Mouse (Mus musculus) heart, embryonic 12.5 days (tissue): ENCODE results near the gene Etnk1. TPM values are rescaled to one million over a fixed set of nuclear protein-coding genes. Genes with fewer than 3 reads are reported as not detected.
"Not testable (repeated sequence)": the region's sequence is repeated elsewhere in the genome, so short reads cannot be mapped to it uniquely, and the experiment has no call there.

Source experiments
- ATAC-seq: fragments of 200-750 bp; cut with Nextera tagmentation; 2 replicates; pipeline ENCODE4 v1.8.0; 2017; ENCODE audit warnings: moderate TSS enrichment, moderate library complexity; ENCODE audit not compliant: insufficient number of reproducible peaks, low FRiP score
- H3K27ac ChIP-seq: fragments of 300-500 bp; sonication (generic); 2 replicates; pipeline ENCODE4 v1.5.1; 2016; ENCODE audit warnings: mild to moderate bottlenecking, moderate library complexity; ENCODE audit not compliant: poor library complexity, severe bottlenecking
- H3K27me3 ChIP-seq: fragments of 300-500 bp; sonication (generic); replicated peaks from 2 replicates; pipeline ENCODE4 v1.6.1; 2016; ENCODE audit warnings: mild to moderate bottlenecking, moderate library complexity
- H3K36me3 ChIP-seq: fragments of 300-500 bp; sonication (generic); 2 replicates; pipeline ENCODE4 v1.6.1; 2016; ENCODE audit warnings: mild to moderate bottlenecking, moderate library complexity
- H3K4me1 ChIP-seq: fragments of 300-500 bp; sonication (generic); replicated peaks from 2 replicates; pipeline ENCODE4 v1.6.1; 2016; ENCODE audit warnings: mild to moderate bottlenecking
- H3K4me2 ChIP-seq: fragments of 300-500 bp; sonication (generic); 2 replicates; pipeline ENCODE4 v1.6.1; 2016; ENCODE audit warnings: mild to moderate bottlenecking, moderate library complexity
- H3K4me3 ChIP-seq: fragments of 300-500 bp; sonication (generic); 2 replicates; pipeline ENCODE4 v1.5.1; 2016; ENCODE audit warnings: mild to moderate bottlenecking
- H3K9ac ChIP-seq: fragments of 300-500 bp; sonication (generic); 2 replicates; pipeline ENCODE4 v1.6.1; 2016; ENCODE audit warnings: mild to moderate bottlenecking, moderate library complexity
- H3K9me3 ChIP-seq: fragments of 300-500 bp; sonication (generic); replicated peaks from 2 replicates; pipeline ENCODE4 v1.6.1; 2016; ENCODE audit warnings: mild to moderate bottlenecking, moderate library complexity
- WGBS: fragments of 180-500 bp; shearing (Covaris S2); methylation state at CpG from one replicate; pipeline ENCODE4 v1.1.7; 2016; 5-methylcytosine and 5-hydroxymethylcytosine counted together
- polyA plus RNA-seq: library from polyadenylated mRNA; unstranded; fragments of >200 nt; fragmentation: Nextera tagmentation; extraction: Ambion mirVana; gene quantifications from 2 replicates; pipeline ENCODE4 v1.2.1, GENCODE M21; 2016

Gene Etnk1
- polyA plus RNA-seq, 1 experiment from 2014 or later: 24.0 TPM

DNA sequence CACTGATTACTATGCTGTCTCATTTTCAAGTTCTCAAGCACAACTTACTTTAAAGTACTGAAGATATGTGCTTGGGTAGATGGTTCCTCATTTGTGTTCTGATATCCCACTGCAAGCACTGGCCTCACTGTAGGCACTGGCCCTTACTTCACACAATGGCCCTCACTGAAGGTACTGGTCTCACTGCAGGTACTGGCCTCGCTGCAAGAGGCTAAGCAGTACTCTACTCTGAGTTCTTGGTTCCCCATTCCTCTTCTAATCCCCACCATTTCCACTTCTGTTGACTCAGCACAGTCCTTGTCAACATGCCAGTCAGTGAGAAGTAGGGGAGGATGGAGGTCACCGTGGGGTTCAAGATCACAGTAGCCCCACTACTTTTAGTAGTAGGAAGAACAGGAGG lies 27.6 kb upstream of the Etnk1 start:
- WGBS: 78% methylated on average over 2 of the region's 2 CpGs
- Histone ChIP-seq H3K27ac (no peak overlapping the region), H3K4me3 (no peak overlapping the region), H3K4me2 (no peak overlapping the region), H3K36me3 (no peaks in the 10 kb centered on the region), H3K9me3 (no peaks in the 10 kb centered on the region), H3K4me1 (peaks cover 8% of the 10 kb centered on the region; the same call in 1 of the 2 replicates), H3K27me3 (no peaks in the 10 kb centered on the region), H3K9ac (no peak overlapping the region)
- no peak for ATAC-seq

DNA sequence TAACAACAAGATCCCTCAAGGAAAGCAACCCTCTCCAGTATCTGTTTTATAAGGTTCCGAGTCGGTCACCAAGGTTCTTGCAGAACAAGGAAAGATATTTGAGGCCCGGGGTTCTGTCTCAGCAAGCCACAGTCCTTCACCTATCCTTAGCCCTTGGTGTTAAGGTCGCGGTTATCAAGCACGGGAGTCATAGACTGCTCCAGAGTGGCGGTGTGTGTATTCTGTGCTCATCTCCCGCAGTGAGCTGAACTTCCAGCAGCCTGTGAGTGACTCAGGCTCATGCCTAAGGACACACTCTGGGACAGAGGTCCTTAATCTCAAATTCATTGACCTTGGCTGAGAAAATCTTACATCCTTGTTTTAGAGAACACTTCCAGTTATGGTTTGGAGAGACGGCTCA lies 26.1 kb upstream of the Etnk1 start:
- Histone ChIP-seq H3K9me3 (no peaks in the 10 kb centered on the region), H3K4me3 (no peak overlapping the region), H3K36me3 (no peaks in the 10 kb centered on the region), H3K9ac (no peak overlapping the region), H3K4me1 (peaks cover 8% of the 10 kb centered on the region; the same call in 1 of the 2 replicates), H3K27ac (no peak overlapping the region), H3K27me3 (no peaks in the 10 kb centered on the region), H3K4me2 (no peak overlapping the region)
- 78% methylated on average over 9 of the region's 9 CpGs for WGBS
- ATAC-seq: no peak

DNA sequence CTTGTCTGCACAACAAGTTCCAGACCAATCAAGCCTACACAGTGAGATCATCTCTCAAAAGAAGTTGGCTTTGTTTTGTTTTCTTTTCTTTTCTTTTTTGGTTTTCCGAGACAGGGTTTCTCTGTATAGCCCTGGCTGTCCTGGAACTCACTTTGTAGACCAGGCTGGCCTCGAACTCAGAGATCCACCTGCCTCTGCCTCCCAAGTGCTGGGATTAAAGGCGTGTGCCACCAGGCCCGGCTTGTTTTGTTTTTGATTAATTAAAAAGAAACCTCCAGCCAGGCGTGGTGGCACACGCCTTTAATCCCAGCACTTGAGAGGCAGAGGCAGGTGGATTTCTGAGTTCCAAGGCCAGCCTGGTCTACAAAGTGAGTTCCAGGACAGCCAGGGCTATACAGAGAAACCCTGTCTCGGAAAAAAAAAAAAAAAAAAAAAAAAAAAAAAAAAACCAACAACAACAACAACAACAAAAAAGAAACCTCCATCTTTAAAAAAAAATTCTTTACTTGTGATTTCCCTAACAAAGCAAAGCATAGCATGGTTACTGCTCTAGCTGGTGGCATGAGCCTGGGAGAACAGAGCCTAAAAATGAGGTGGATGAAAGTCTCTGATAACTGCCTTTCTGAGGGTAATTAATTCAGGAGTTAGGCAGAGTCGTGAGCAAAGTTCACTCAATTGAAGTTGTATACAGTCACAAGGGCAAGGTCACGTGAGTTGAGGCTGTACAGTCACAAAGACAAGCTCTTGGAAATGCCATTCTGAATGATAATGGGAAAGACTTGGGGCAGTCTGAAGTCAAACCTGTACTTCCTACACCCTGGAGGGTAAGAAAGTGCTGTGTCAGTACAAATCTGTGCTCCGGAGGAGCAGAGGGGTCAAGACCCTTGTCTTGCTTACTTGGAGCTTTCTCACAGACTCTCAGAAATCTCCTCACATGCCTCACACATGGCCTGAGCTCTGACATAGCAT lies 25.1 kb upstream of the Etnk1 start:
- not testable (repeated sequence) for H3K4me3 ChIP-seq, H3K9ac ChIP-seq, H3K27ac ChIP-seq, H3K36me3 ChIP-seq, H3K9me3 ChIP-seq, ATAC-seq, H3K4me1 ChIP-seq, H3K4me2 ChIP-seq, H3K27me3 ChIP-seq
- 77% methylated on average over 10 of the region's 10 CpGs for WGBS

DNA sequence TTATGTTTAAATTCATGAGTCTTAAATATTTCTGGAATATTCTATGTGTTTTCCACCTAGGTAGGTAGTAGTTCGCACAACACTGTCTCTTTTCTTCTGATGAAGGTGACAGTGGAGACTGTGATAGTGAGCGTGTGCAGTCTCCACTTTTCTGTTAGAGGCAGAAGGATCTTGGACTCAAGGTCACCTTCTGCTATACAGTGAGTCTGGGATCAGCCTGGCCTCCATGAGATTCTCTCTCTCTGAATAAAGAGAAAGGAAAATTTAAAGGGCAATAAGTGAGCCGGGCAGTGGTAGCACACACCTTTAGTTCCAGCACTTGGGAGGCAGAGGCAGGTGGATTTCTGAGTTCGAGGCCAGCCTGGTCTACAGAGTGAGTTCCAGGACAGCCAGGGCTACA lies 24.2 kb upstream of the Etnk1 start:
- Histone ChIP-seq H3K9ac (no peak overlapping the region), H3K4me2 (no peak overlapping the region), H3K27ac (no peak overlapping the region), H3K36me3 (no peaks in the 10 kb centered on the region), H3K9me3 (0 out of 2 replicates have a peak, but pooled peaks cover 4% of the 10 kb centered on the region), H3K27me3 (no peaks in the 10 kb centered on the region), H3K4me3 (no peak overlapping the region), H3K4me1 (0 out of 2 replicates have a peak, but pooled peaks cover 3% of the 10 kb centered on the region)
- 83% methylated on average over 4 of the region's 4 CpGs for WGBS
- ATAC-seq: no peak

DNA sequence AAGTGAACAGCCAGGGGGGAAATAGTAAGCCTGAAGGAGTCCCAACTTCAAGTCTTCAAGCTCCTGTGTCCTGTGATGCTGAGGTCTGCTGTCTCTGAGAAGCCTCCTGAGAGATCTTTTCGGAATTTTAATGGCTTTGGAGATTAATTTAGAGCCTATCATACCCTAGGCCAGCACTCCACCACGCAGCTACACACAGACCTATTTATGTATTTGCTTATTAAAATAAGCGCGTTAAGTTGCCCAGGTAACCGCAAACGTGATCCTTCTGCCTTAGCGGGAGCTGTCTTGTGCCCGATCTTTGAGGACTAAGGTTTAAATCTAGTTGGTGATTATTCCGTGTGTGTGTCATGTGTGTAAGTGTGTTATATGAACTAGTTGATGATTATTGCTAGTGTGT lies 23.7 kb upstream of the Etnk1 start:
- 77% methylated on average over 9 of the region's 9 CpGs for WGBS
- Histone ChIP-seq H3K4me2 (peak overlapping the region; percentile 69), H3K4me3 (peak overlapping the region; percentile 44), H3K4me1 (0 out of 2 replicates have a peak, but pooled peaks cover 3% of the 10 kb centered on the region), H3K9ac (no peak overlapping the region), H3K27me3 (no peaks in the 10 kb centered on the region), H3K27ac (no peak overlapping the region), H3K36me3 (no peaks in the 10 kb centered on the region), H3K9me3 (0 out of 2 replicates have a peak, but pooled peaks cover 4% of the 10 kb centered on the region)
- ATAC-seq: no peak

DNA sequence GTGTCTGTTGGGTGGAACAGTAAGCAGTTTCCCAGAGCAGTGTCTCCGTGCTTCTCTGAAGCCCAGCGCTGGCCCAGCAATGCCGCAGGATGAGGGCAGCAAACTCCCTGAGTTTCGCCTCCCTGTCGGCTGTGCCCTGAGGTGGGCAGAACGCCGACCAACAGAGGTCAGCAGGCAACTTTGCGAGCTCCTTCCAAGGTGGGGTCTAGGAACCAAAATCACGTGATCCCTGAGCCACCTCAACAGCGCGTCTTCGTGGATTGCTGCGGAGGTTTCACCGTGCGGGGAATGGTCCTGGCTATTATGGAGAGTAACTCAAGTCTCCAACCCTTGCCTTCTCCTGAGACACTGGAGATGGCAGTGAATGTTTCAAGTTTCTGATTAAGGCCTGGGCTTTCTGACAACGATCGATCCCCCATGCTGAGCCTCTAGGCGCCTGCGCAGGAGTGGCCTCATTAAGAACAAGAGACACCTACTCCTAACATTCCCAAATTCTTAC lies 23.2 kb upstream of the Etnk1 start:
- no peaks in the 10 kb centered on the region for H3K36me3 ChIP-seq
- peak overlapping the region; percentile 44 for H3K4me3 ChIP-seq
- no peaks in the 10 kb centered on the region for H3K27me3 ChIP-seq
- peak overlapping the region; percentile 56 for H3K9ac ChIP-seq
- 0 out of 2 replicates have a peak, but pooled peaks cover 4% of the 10 kb centered on the region for H3K9me3 ChIP-seq
- H3K27ac ChIP-seq: no peak overlapping the region
- 0 out of 2 replicates have a peak, but pooled peaks cover 3% of the 10 kb centered on the region for H3K4me1 ChIP-seq
- no peak for ATAC-seq
- peak overlapping the region; percentile 69 for H3K4me2 ChIP-seq
- 14% methylated on average over 19 of the region's 19 CpGs for WGBS

DNA sequence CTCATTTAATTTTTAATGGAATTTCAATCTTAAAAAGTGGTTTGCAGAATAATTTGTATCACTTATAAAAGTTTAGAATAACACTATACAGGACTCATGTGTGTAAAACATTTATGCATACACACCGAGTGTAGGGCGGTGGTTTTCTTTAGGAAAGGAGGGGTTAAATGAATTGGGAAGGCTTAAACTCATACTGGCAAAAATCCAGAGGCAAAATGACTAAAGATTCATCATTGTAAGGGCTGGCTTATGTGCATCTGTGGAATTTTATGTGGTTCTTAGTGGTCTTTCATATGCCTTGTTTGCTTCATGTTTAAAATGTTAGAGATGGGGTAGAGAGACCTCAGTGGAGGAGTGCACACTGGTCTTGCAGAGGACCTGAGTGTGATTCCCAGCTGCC lies 22.5 kb upstream of the Etnk1 start:
- no peak overlapping the region for H3K4me3 ChIP-seq
- H3K9me3 ChIP-seq: 0 out of 2 replicates have a peak, but pooled peaks cover 4% of the 10 kb centered on the region
- no peak for ATAC-seq
- no peaks in the 10 kb centered on the region for H3K27me3 ChIP-seq
- 82% methylated on average over 2 of the region's 2 CpGs for WGBS
- H3K4me1 ChIP-seq: 0 out of 2 replicates have a peak, but pooled peaks cover 3% of the 10 kb centered on the region
- no peaks in the 10 kb centered on the region for H3K36me3 ChIP-seq
- H3K27ac ChIP-seq: no peak overlapping the region
- no peak overlapping the region for H3K9ac ChIP-seq
- H3K4me2 ChIP-seq: no peak overlapping the region

DNA sequence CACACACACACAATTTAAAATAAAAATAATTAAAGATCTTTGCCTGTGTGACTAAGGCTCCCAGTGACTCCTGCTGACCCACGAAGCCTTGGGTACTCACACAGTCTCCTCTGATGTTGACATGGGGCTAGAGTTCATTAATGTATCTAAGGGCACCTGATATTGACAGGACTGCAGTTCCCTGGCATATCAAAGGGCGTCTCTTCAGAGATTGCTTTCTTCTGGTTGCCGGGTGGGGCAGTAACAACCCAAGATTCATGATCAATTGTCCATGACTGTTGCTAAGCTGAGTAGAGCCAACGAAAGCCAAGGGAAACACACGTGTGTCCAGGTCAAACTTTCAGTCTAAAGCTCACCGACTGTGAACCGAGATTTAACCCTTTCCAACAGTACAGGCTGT lies 22.0 kb upstream of the Etnk1 start:
- Histone ChIP-seq H3K27ac (no peak overlapping the region), H3K4me2 (no peak overlapping the region), H3K9ac (no peak overlapping the region), H3K4me3 (no peak overlapping the region), H3K9me3 (0 out of 2 replicates have a peak, but pooled peaks cover 4% of the 10 kb centered on the region), H3K4me1 (0 out of 2 replicates have a peak, but pooled peaks cover 3% of the 10 kb centered on the region), H3K36me3 (no peaks in the 10 kb centered on the region), H3K27me3 (no peaks in the 10 kb centered on the region)
- WGBS: 73% methylated on average over 7 of the region's 7 CpGs
- ATAC-seq: no peak

DNA sequence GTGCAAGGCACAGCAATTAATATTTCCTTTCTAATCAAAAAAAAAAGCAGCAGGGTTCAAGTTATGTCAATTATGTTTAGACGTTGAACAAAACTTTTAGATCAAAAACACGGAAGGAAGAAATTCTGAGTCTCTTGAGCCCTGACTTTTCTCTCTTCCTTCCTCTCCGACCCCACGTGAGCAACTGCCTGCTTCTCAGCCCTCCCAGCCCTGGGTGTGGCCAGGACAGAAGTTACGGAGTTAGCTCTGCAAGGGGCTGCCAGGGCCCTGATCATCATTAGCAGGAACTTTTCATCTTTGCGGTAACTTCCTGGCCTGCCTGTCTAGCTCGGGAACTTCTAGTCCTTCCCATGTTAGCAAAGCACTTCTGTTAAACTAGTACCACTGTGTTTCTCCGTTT lies 20.3 kb upstream of the Etnk1 start:
- Histone ChIP-seq H3K27ac (no peak overlapping the region), H3K9me3 (0 out of 2 replicates have a peak, but pooled peaks cover 4% of the 10 kb centered on the region), H3K4me3 (no peak overlapping the region), H3K4me1 (0 out of 2 replicates have a peak, but pooled peaks cover 3% of the 10 kb centered on the region), H3K4me2 (no peak overlapping the region), H3K27me3 (no peaks in the 10 kb centered on the region), H3K9ac (no peak overlapping the region), H3K36me3 (no peaks in the 10 kb centered on the region)
- 50% methylated on average over 8 of the region's 8 CpGs for WGBS
- no peak for ATAC-seq

DNA sequence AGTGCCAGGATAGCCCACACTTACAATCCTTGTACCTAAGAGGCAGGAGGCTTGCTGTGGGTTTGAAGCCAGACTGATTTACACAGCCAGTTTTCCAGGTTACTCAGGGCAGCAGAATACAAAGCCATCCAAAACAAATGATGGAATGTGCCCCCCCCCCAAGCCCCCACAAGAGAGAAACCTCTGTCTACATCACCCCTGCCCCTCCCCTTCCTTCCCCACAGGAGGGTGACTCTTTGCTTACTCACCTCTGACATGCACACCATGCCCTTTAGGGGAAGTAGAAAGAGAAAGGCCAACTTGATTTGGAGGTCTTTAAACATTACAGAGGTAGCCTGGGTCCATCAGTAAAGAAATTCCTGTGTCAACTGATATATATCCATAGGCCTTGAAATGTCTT lies 18.2 kb upstream of the Etnk1 start:
- Histone ChIP-seq H3K27me3 (no peaks in the 10 kb centered on the region), H3K4me3 (no peak overlapping the region), H3K27ac (no peak overlapping the region), H3K9ac (no peak overlapping the region), H3K36me3 (no peaks in the 10 kb centered on the region), H3K9me3 (0 out of 2 replicates have a peak, but pooled peaks cover 4% of the 10 kb centered on the region), H3K4me1 (no peaks in the 10 kb centered on the region), H3K4me2 (no peak overlapping the region)
- no peak for ATAC-seq

DNA sequence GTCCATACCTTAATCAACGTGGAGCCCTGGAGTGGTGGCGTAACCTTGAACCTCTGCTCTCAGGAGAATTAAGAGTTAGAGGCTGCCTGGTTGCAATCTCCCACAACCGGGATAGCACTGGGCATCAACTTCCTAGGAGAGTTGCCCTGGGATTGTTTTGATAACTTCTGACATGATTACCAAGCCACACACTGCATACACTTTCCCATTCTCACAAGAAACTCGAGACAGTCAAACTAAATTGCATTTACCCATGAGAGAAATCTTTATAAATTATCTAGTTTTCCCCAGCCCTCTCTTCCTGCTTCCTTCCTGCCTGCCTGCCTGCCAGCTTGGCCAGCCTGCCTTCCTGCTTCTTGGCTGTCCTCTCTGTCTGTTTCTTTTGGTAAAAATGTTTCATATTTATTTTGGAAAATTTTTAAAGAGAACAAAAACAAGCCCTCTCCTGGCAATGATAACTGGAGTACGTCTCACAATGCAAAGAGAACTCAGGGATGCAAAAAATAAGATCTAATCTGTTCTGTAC lies 17.2 kb upstream of the Etnk1 start:
- Histone ChIP-seq H3K4me2 (no peak overlapping the region), H3K36me3 (no peaks in the 10 kb centered on the region), H3K9me3 (0 out of 2 replicates have a peak, but pooled peaks cover 4% of the 10 kb centered on the region), H3K27ac (no peak overlapping the region), H3K4me3 (no peak overlapping the region), H3K4me1 (peaks cover 2% of the 10 kb centered on the region; the same call in 1 of the 2 replicates), H3K9ac (no peak overlapping the region), H3K27me3 (no peaks in the 10 kb centered on the region)
- WGBS: 44% methylated on average over 5 of the region's 5 CpGs
- ATAC-seq: no peak
